Mouse (Mus musculus) neural tube, postnatal 0 days (tissue): ENCODE data around the gene Nck2. TPM values are rescaled to one million over a fixed set of nuclear protein-coding genes. Genes with fewer than 3 reads are reported as not detected.

Experiments
- polyA plus RNA-seq: library from polyadenylated mRNA; unstranded; fragments of >200 nt; fragmentation: Nextera tagmentation; extraction: Ambion mirVana; gene quantifications from 2 replicates; pipeline ENCODE4 v1.2.1, GENCODE M21; 2015

Nck2 gene
- polyA plus RNA-seq, result 19.0 and 21.7 TPM in 2 replicates

DNA sequence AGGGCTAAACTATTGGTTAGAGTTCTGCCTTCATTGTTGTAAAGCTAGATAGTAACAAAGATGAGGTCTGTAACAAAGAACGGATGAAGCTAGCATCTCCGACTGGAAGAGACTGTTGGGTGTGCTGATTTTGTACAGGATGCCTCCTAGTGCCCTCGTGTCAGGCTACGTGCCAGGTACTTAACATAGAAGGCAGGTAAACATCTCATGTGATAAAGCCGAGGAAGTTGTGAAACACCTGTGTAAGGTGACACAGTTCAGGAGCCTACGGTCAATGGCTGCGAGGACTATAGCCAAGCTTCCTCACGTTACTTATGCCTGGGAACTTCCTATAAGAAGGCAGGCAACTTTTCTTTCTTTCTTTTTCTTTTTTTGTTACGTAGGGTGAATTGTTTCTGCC lies at the start of gene Nck2:
Nck2 (plus strand) TSS at position 49 of the 400 bp plus-strand sequence.

Other genes starting within 250 kb of the Nck2 start
- gene Fhl2, start 247.6 kb upstream of the Nck2 start, polyA plus RNA-seq, result 31.2 and 31.3 TPM in 2 replicates